15 mouse cellular contexts compared by ENCODE assay signal in genomic region chr9:64572629-64573190, GRCm38 (mm10).
DNase-seq lines count a peak whose midpoint lies in the region; TF ChIP-seq lines count a peak whose summit lies in the region.
"Had no signal": no experiment of that assay in that cellular context is flagged by ENCODE, and none has a peak within 500 bp of the region (broad histone marks: within the 10 kb centered on the region; RNA-seq: fewer than 3 reads in every experiment).

No protein-coding gene starts in this region.

- no peaks in the 10 kb centered on the region for H3K36me3 ChIP-seq in MEL (ENCODE audit: control insufficient read depth in 1 of 2, insufficient read depth in 2 of 2, low read length in 2 of 2)
- H3K36me3 ChIP-seq: midbrain, embryonic 12.5 days; neural tube, embryonic 12.5 days; stomach, embryonic 15.5 days had no signal

- H3K27me3 ChIP-seq in MEL (ENCODE audit: control insufficient read depth in 1 of 2, insufficient read depth in 2 of 2, low read length in 2 of 2) = peaks cover 0 to 3% of the 10 kb centered on the region in 2 experiments; a peak in 2 of 4 replicates
- H3K27me3 ChIP-seq: neural tube, embryonic 12.5 days; stomach, embryonic 15.5 days had no signal

- H3K4me1 ChIP-seq in MEL (ENCODE audit: control insufficient read depth in 1 of 2, insufficient read depth in 2 of 2, low read length in 2 of 2) = no peaks in the 10 kb centered on the region

- no peaks in the 10 kb centered on the region for H3K79me2 ChIP-seq in MEL (ENCODE audit: control insufficient read depth, insufficient read depth, low read length, poor library complexity)

- TF ChIP-seq RAD21 in MEL (IDR thresholded peaks at IDR 0.05; ENCODE audit: low read depth, low read length) = no peak

- TF ChIP-seq EP300 in MEL (IDR thresholded peaks at IDR 0.05; ENCODE audit: low read depth in 1 of 2, low read length in 2 of 2) = no peak

- intact Hi-C loops in gastrocnemius, postnatal 14 days (cut with DNase I; ENCODE audit: low total_unique reads) = no loop called here

- peak; percentile 7 for DNase-seq in gastrocnemius, adult 18-20 months (ENCODE audit: low spot score)
- no peak for DNase-seq in gastrocnemius, adult 8-10 months (ENCODE audit: low spot score in 2 of 2)
- DNase-seq in MEL (ENCODE audit: low read depth, low spot score) = no peak
- peak; percentile 71 for DNase-seq in brain, adult 2 months (ENCODE audit: low read depth, low spot score)
- DNase-seq in lung, adult 18-20 months = peak; percentile 55 to 77
- DNase-seq in frontal cortex, postnatal 14 days (ENCODE audit: low spot score in 2 of 2) = no peak
- DNase-seq in gastrocnemius, postnatal 14 days = no peak
- DNase-seq: adrenal gland, postnatal 25 days; gastrocnemius, postnatal 25 days; layer of hippocampus, adult 9-11 months; right cerebral cortex, postnatal 14 days had no signal

- no peak overlapping the region for H3K9ac ChIP-seq in MEL (ENCODE audit: control insufficient read depth, low read depth, low read length, poor library complexity, severe bottlenecking)
- H3K9ac ChIP-seq: midbrain, embryonic 12.5 days; neural tube, embryonic 12.5 days; stomach, embryonic 15.5 days had no signal

- no peak for TF ChIP-seq CTCF in MEL (IDR thresholded peaks at IDR 0.05 in 2 of 3, conservative IDR thresholded peaks at IDR 0.05 in 1 of 3; ENCODE audit: control insufficient read depth in 1 of 3, insufficient read depth in 1 of 3, low read depth in 2 of 3, low read length in 3 of 3, poor library complexity in 1 of 3, severe bottlenecking in 1 of 3)

- H3K4me3 ChIP-seq in MEL (ENCODE audit: control insufficient read depth in 1 of 2, insufficient read depth in 1 of 2, low read depth in 2 of 2, low read length in 2 of 2) = no peak overlapping the region
- H3K4me3 ChIP-seq: midbrain, embryonic 12.5 days; neural tube, embryonic 12.5 days; stomach, embryonic 15.5 days had no signal

- no peaks in the 10 kb centered on the region for H3K9me3 ChIP-seq in MEL (replicated peaks; ENCODE audit: insufficient read depth, low read length)
- H3K9me3 ChIP-seq: midbrain, embryonic 12.5 days; neural tube, embryonic 12.5 days; stomach, embryonic 15.5 days had no signal

- no peak overlapping the region for H3K27ac ChIP-seq in MEL (ENCODE audit: control insufficient read depth, low read depth, low read length)
- H3K27ac ChIP-seq: hindbrain, postnatal 0 days; midbrain, embryonic 12.5 days; neural tube, embryonic 12.5 days; stomach, embryonic 15.5 days had no signal

- TF ChIP-seq POLR2A in MEL (IDR thresholded peaks at IDR 0.05; ENCODE audit: control insufficient read depth in 1 of 2, insufficient read depth in 1 of 2, low read depth in 1 of 2, low read length in 2 of 2, poor library complexity in 1 of 2) = no peak

TF ChIP-seq in MEL, 35 proteins besides CTCF, POLR2A, EP300 and RAD21:
- TF ChIP-seq USF1 (IDR thresholded peaks at IDR 0.05; ENCODE audit: low read depth, low read length) (0 out of 2 replicates have a peak, but pooled peaks have one; percentile 14), GABPA (IDR thresholded peaks at IDR 0.05; ENCODE audit: low read depth, low read length) (no peak)

Comparison
In these comparisons a context has a peak if more than half of its experiments do, and no peak if none do; other contexts are left out.
1. DNase-seq: peak in gastrocnemius, adult 18-20 months (single experiment), brain, adult 2 months (single experiment) and lung, adult 18-20 months (2 of 2); none in gastrocnemius, adult 8-10 months (0 of 2), MEL (single experiment), frontal cortex, postnatal 14 days (0 of 2) and gastrocnemius, postnatal 14 days (single experiment).